Mouse (Mus musculus): ENCODE data around the gene Gm12887. TPM values are rescaled to one million over a fixed set of nuclear protein-coding genes. Genes with fewer than 3 reads are reported as not detected.

The Gm12887 gene
- not detected for total RNA-seq (2018; cell fraction: chromatin; rRNA removed)
- not detected for total RNA-seq (2018; cell fraction: cytosol; rRNA removed)
- total RNA-seq (2018; cell fraction: nucleus; rRNA removed), result not detected
- polyA plus RNA-seq (2018), result not detected in 3 replicates

DNA sequence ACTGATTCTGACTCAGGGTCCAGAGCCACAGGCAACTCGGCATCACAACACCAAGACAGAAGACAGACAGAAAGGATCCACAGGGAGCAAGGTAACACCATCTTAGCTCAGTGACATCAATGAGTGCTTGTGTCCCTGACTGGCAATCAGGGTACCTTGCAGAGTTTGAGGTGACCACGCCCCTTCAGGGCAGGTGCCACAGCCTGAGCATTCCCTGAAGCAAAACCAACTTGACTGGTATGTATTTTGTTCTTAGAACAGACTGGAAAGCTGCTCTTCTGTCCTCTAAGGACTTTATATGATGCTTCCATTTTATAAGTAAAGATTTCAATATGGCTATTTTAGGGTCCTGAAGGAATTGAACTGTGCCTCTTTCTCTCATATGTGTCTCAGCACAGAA lies at the start of gene Gm12887:
TSS of gene Gm12887 (minus strand) at position 101 of the 400 bp plus-strand sequence.
- H3K79me2 ChIP-seq (ENCODE audit: inconsistent target), result no peaks in the 10 kb centered on the region
- H3K4me3 ChIP-seq (ENCODE audit: inconsistent target), result no peak within 1 kb of the TSS
- H3K27ac ChIP-seq, result no peak within 1 kb of the TSS
- 46% methylated on average over 2 of the region's 2 CpGs for WGBS (ENCODE audit: missing documents)
- H3K36me3 ChIP-seq (ENCODE audit: inconsistent target), result no peaks in the 10 kb centered on the region

DNA sequence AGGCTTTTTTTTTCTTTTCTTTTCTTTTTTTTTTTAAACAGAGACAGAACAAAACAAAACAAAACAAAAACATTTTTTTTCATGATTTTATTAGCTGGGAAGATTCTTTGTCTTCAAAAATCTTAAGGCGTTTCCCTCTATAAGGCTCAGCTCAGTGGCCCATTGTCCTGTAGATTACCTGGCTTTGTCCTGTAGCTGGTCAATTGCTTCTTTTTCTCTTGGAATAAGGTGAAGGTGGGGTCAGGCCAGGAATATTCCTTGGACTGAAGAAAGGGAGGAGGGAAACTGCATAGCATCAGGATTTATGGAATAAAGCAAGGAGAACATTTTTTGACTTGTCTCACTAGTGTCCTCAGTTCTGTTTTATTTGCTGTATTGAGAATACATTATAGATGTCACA lies 35.1 kb upstream of the Gm12887 start:
- Histone ChIP-seq H3K4me3 (ENCODE audit: inconsistent target) (no peak overlapping the region), H3K79me2 (ENCODE audit: inconsistent target) (no peaks in the 10 kb centered on the region), H3K27ac (no peak overlapping the region), H3K36me3 (ENCODE audit: inconsistent target) (no peaks in the 10 kb centered on the region)
- 88% methylated on average over 1 of the region's 1 CpGs for WGBS (ENCODE audit: missing documents)

Other genes with a start within 250 kb of the Gm12887 start
- not detected in 3 replicates for gene Gm12886, start 199.0 kb downstream of the Gm12887 start, polyA plus RNA-seq (2018)